Mouse (Mus musculus) brain, embryonic 14.5 days (tissue): ENCODE data around the gene Ddx6. TPM values are rescaled to one million over a fixed set of nuclear protein-coding genes. Genes with fewer than 3 reads are reported as not detected.

ENCODE experiments used
- DNase-seq: peaks from one replicate; pipeline ENCODE4 v3.0.0-alpha.2; 2011; ENCODE audit warnings: low read depth
- CTCF ChIP-seq: fragments of 200-500 bp; IDR thresholded peaks from 2 replicates; pipeline ENCODE4 v1.5.1; 2012; ENCODE audit warnings: inconsistent platforms, mild to moderate bottlenecking, moderate library complexity, borderline replicate concordance; ENCODE audit not compliant: insufficient read depth, insufficient read length; ENCODE audit errors: extremely low read depth
- POLR2A ChIP-seq: fragments of 200-500 bp; IDR thresholded peaks from 2 replicates; pipeline ENCODE4 v1.6.1; 2012; ENCODE audit warnings: mild to moderate bottlenecking, inconsistent platforms, borderline replicate concordance; ENCODE audit not compliant: poor library complexity, insufficient read depth, insufficient read length, severe bottlenecking; ENCODE audit errors: extremely low read depth
- polyA plus RNA-seq: library from polyadenylated mRNA; depleted of rRNA; stranded (reverse); fragments of >200 nt; gene quantifications from 2 replicates; pipeline ENCODE4 v1.2.3, GENCODE M21; 2012

Ddx6 gene
- polyA plus RNA-seq, 1 experiment = 68.4 TPM

- no peak for TF ChIP-seq POLR2A
- TF ChIP-seq CTCF = no peak
- no peak for DNase-seq
These were observed 22.3 kb upstream of the Ddx6 start for GRCm38 (mm10) chr9:44582390-44582789.

GRCm38 (mm10) chr9:44586640-44587261, 17.9 kb upstream of the Ddx6 start:
- no peak for DNase-seq
- TF ChIP-seq CTCF (no peak), POLR2A (no peak)

GRCm38 (mm10) chr9:44587262-44588160, 17.2 kb upstream of the Ddx6 start:
- TF ChIP-seq POLR2A = no peak
- no peak for TF ChIP-seq CTCF
- no peak for DNase-seq

GRCm38 (mm10) chr9:44588605-44589004, 16.1 kb upstream of the Ddx6 start:
- no peak for DNase-seq
- TF ChIP-seq CTCF (no peak), POLR2A (no peak)

- DNase-seq = no peak
- TF ChIP-seq POLR2A = no peak
- no peak for TF ChIP-seq CTCF
These were observed 15.6 kb upstream of the Ddx6 start for GRCm38 (mm10) chr9:44589095-44589494.

GRCm38 (mm10) chr9:44590969-44591368, 13.7 kb upstream of the Ddx6 start:
- DNase-seq = no peak
- no peak for TF ChIP-seq CTCF
- no peak for TF ChIP-seq POLR2A

- TF ChIP-seq POLR2A = no peak
- DNase-seq = no peak
These were observed 13.0 kb upstream of the Ddx6 start for GRCm38 (mm10) chr9:44591595-44592188.

- no peak for DNase-seq
- TF ChIP-seq POLR2A (no peak), CTCF (no peak)
These were observed 11.5 kb upstream of the Ddx6 start for GRCm38 (mm10) chr9:44593221-44593620.

GRCm38 (mm10) chr9:44593886-44594285, 10.8 kb upstream of the Ddx6 start:
- DNase-seq = no peak
- no peak for TF ChIP-seq POLR2A
- TF ChIP-seq CTCF = no peak

- TF ChIP-seq CTCF (no peak), POLR2A (no peak)
- no peak for DNase-seq
These were observed 9.7 kb upstream of the Ddx6 start for GRCm38 (mm10) chr9:44594901-44595536.

GRCm38 (mm10) chr9:44595537-44595930, 9.2 kb upstream of the Ddx6 start:
- TF ChIP-seq CTCF (no peak), POLR2A (no peak)
- no peak for DNase-seq
